Mouse (Mus musculus): ENCODE data around the gene Nrxn1.

- TF ChIP-seq USF1 (IDR thresholded peaks at IDR 0.05; ENCODE audit: low read depth) (no peak), REST (IDR thresholded peaks at IDR 0.05; ENCODE audit: insufficient read depth, insufficient read length) (no peak), MAX (IDR thresholded peaks at IDR 0.05; ENCODE audit: low read depth) (no peak)
These were observed 1032.7 kb downstream of the Nrxn1 start for GRCm38 (mm10) chr17:90060168-90060567.
